Mouse (Mus musculus): ENCODE data around the gene Tspan4. TPM values are rescaled to one million over a fixed set of nuclear protein-coding genes. Genes with fewer than 3 reads are reported as not detected.

Tspan4 gene
- polyA plus RNA-seq, 1 experiment: 95.5 TPM

GRCm38 (mm10) chr7:141438201-141438968 lies 36.7 kb upstream of the Tspan4 start:
- Histone ChIP-seq H3K4me2 (ENCODE audit: low read depth) (no peak overlapping the region), H3K36me3 (ENCODE audit: control insufficient read depth, insufficient read depth) (no peaks in the 10 kb centered on the region), H3K27me3 (ENCODE audit: control insufficient read depth, insufficient read depth, insufficient read length) (no peaks in the 10 kb centered on the region), H3ac (ENCODE audit: control insufficient read depth, insufficient read length) (no peak overlapping the region), H3K4me3 (no peak overlapping the region), H3K79me2 (ENCODE audit: control insufficient read depth, insufficient read depth) (peaks cover 12% of the 10 kb centered on the region)
- TF ChIP-seq CEBPB (IDR thresholded peaks at IDR 0.05; ENCODE audit: insufficient read depth, poor library complexity, severe bottlenecking): no peak
- TF ChIP-seq MYOG (IDR thresholded peaks at IDR 0.05; ENCODE audit: control insufficient read depth in 1 of 3, insufficient read depth in 1 of 3, insufficient read length in 2 of 3, low read depth in 2 of 3): no peak
- no peak for TF ChIP-seq USF1 (IDR thresholded peaks at IDR 0.05; ENCODE audit: low read depth)
- no peak for TF ChIP-seq MYOD1 (IDR thresholded peaks at IDR 0.05; ENCODE audit: control insufficient read depth in 1 of 3, insufficient read length in 2 of 3, low read depth in 2 of 3)
- no peak for TF ChIP-seq E2F4 (IDR thresholded peaks at IDR 0.05; ENCODE audit: insufficient read depth)
- TF ChIP-seq TCF3 (IDR thresholded peaks at IDR 0.05; ENCODE audit: insufficient read length, low read depth): no peak
- no peak for TF ChIP-seq MAX (IDR thresholded peaks at IDR 0.05; ENCODE audit: low read depth)
- no peak for TF ChIP-seq POLR2AphosphoS2 (IDR thresholded peaks at IDR 0.05; ENCODE audit: insufficient read length, low read depth)
- TF ChIP-seq TCF12 (IDR thresholded peaks at IDR 0.05; ENCODE audit: insufficient read depth, poor library complexity, severe bottlenecking): no peak
- no peak for TF ChIP-seq REST (IDR thresholded peaks at IDR 0.05; ENCODE audit: insufficient read depth, insufficient read length)
- no peak for TF ChIP-seq SRF (IDR thresholded peaks at IDR 0.05; ENCODE audit: control insufficient read depth, insufficient read length, low read depth)
- TF ChIP-seq POLR2A (IDR thresholded peaks at IDR 0.05; ENCODE audit: insufficient read length, low read depth): no peak

DNA sequence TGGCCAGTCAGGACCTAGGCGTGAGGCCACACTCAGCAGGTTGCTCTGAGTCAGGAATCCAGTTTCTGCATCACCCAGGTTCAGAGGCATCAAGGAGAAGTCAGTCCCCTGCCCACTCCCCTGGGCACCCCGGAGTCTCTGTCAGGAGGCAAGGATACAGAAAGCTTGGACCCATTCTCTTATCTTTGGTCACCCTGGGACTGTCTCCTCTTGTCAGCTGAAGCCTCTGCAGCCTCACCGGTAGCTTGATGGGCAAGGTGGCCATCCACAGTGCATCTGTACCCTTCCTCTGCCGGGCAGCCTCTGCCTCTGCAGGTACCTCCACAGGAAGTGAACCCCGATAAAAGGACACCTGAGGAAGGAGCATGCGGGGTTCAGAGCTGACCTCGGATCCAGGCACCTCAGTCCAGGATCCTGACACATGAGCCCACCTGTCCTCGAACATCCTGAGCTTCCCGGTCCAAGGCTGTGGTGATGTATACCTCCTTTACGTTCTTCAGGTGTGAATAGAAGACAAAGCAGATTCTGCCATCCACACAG lies 35.8 kb upstream of the Tspan4 start:
- Histone ChIP-seq H3ac (ENCODE audit: control insufficient read depth, insufficient read length) (no peak overlapping the region), H3K79me2 (ENCODE audit: control insufficient read depth, insufficient read depth) (peaks cover 12% of the 10 kb centered on the region), H3K4me2 (ENCODE audit: low read depth) (no peak overlapping the region), H3K36me3 (ENCODE audit: control insufficient read depth, insufficient read depth) (no peaks in the 10 kb centered on the region), H3K27me3 (ENCODE audit: control insufficient read depth, insufficient read depth, insufficient read length) (no peaks in the 10 kb centered on the region), H3K4me3 (no peak overlapping the region)
- TF ChIP-seq TCF3 (IDR thresholded peaks at IDR 0.05; ENCODE audit: insufficient read length, low read depth) (no peak), E2F4 (IDR thresholded peaks at IDR 0.05; ENCODE audit: insufficient read depth) (no peak), MYOD1 (IDR thresholded peaks at IDR 0.05; ENCODE audit: control insufficient read depth in 1 of 3, insufficient read length in 2 of 3, low read depth in 2 of 3) (no peak), POLR2AphosphoS2 (IDR thresholded peaks at IDR 0.05; ENCODE audit: insufficient read length, low read depth) (no peak), USF1 (IDR thresholded peaks at IDR 0.05; ENCODE audit: low read depth) (no peak), POLR2A (IDR thresholded peaks at IDR 0.05; ENCODE audit: insufficient read length, low read depth) (no peak), MAX (IDR thresholded peaks at IDR 0.05; ENCODE audit: low read depth) (no peak), MYOG (IDR thresholded peaks at IDR 0.05; ENCODE audit: control insufficient read depth in 1 of 3, insufficient read depth in 1 of 3, insufficient read length in 2 of 3, low read depth in 2 of 3) (no peak), TCF12 (IDR thresholded peaks at IDR 0.05; ENCODE audit: insufficient read depth, poor library complexity, severe bottlenecking) (no peak), CEBPB (IDR thresholded peaks at IDR 0.05; ENCODE audit: insufficient read depth, poor library complexity, severe bottlenecking) (no peak), SRF (IDR thresholded peaks at IDR 0.05; ENCODE audit: control insufficient read depth, insufficient read length, low read depth) (no peak), REST (IDR thresholded peaks at IDR 0.05; ENCODE audit: insufficient read depth, insufficient read length) (no peak)

DNA sequence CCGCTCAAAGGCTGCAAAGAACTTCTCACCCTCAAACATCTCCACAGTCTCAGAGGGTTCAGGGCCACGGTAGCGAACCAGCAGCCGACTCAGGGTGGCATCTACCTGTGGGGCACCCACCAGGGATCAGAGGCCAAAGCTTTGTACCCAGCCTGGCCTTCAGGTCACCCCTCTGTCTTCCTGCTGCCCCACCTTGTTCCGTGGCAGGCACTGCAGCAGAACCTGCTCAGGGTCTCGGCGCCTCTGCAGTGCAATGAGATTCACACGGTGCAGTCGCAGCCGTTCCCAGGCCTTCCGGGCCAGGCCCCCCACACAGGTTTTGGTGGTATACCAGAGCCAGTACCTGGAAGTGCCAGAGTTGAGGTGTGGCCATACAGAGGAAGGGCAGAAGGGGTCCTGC lies 35.2 kb upstream of the Tspan4 start:
- H3K4me2 ChIP-seq (ENCODE audit: low read depth): no peak overlapping the region
- no peak overlapping the region for H3ac ChIP-seq (ENCODE audit: control insufficient read depth, insufficient read length)
- H3K27me3 ChIP-seq (ENCODE audit: control insufficient read depth, insufficient read depth, insufficient read length): no peaks in the 10 kb centered on the region
- no peak overlapping the region for H3K4me3 ChIP-seq
- no peaks in the 10 kb centered on the region for H3K36me3 ChIP-seq (ENCODE audit: control insufficient read depth, insufficient read depth)
- TF ChIP-seq TCF3 (IDR thresholded peaks at IDR 0.05; ENCODE audit: insufficient read length, low read depth): no peak
- no peak for TF ChIP-seq E2F4 (IDR thresholded peaks at IDR 0.05; ENCODE audit: insufficient read depth)
- TF ChIP-seq MYOG (IDR thresholded peaks at IDR 0.05; ENCODE audit: control insufficient read depth in 1 of 3, insufficient read depth in 1 of 3, insufficient read length in 2 of 3, low read depth in 2 of 3): no peak
- TF ChIP-seq TCF12 (IDR thresholded peaks at IDR 0.05; ENCODE audit: insufficient read depth, poor library complexity, severe bottlenecking): no peak
- TF ChIP-seq POLR2AphosphoS2 (IDR thresholded peaks at IDR 0.05; ENCODE audit: insufficient read length, low read depth): no peak
- no peak for TF ChIP-seq MAX (IDR thresholded peaks at IDR 0.05; ENCODE audit: low read depth)
- TF ChIP-seq CEBPB (IDR thresholded peaks at IDR 0.05; ENCODE audit: insufficient read depth, poor library complexity, severe bottlenecking): no peak
- peaks cover 10% of the 10 kb centered on the region for H3K79me2 ChIP-seq (ENCODE audit: control insufficient read depth, insufficient read depth)

- H3K36me3 ChIP-seq (ENCODE audit: control insufficient read depth, insufficient read depth): no peaks in the 10 kb centered on the region
- peaks cover 6% of the 10 kb centered on the region for H3K79me2 ChIP-seq (ENCODE audit: control insufficient read depth, insufficient read depth)
- no peak overlapping the region for H3K4me3 ChIP-seq
- TF ChIP-seq TCF3 (IDR thresholded peaks at IDR 0.05; ENCODE audit: insufficient read length, low read depth) (no peak), CEBPB (IDR thresholded peaks at IDR 0.05; ENCODE audit: insufficient read depth, poor library complexity, severe bottlenecking) (no peak), E2F4 (IDR thresholded peaks at IDR 0.05; ENCODE audit: insufficient read depth) (no peak), POLR2A (IDR thresholded peaks at IDR 0.05; ENCODE audit: insufficient read length, low read depth) (no peak), SRF (IDR thresholded peaks at IDR 0.05; ENCODE audit: control insufficient read depth, insufficient read length, low read depth) (no peak), MAX (IDR thresholded peaks at IDR 0.05; ENCODE audit: low read depth) (no peak), MYOG (IDR thresholded peaks at IDR 0.05; ENCODE audit: control insufficient read depth in 1 of 3, insufficient read depth in 1 of 3, insufficient read length in 2 of 3, low read depth in 2 of 3) (no peak), USF1 (IDR thresholded peaks at IDR 0.05; ENCODE audit: low read depth) (no peak), MYOD1 (IDR thresholded peaks at IDR 0.05; ENCODE audit: control insufficient read depth in 1 of 3, insufficient read length in 2 of 3, low read depth in 2 of 3) (no peak), POLR2AphosphoS2 (IDR thresholded peaks at IDR 0.05; ENCODE audit: insufficient read length, low read depth) (no peak), REST (IDR thresholded peaks at IDR 0.05; ENCODE audit: insufficient read depth, insufficient read length) (no peak), TCF12 (IDR thresholded peaks at IDR 0.05; ENCODE audit: insufficient read depth, poor library complexity, severe bottlenecking) (no peak)
- no peak overlapping the region for H3K4me2 ChIP-seq (ENCODE audit: low read depth)
- no peak overlapping the region for H3ac ChIP-seq (ENCODE audit: control insufficient read depth, insufficient read length)
- H3K27me3 ChIP-seq (ENCODE audit: control insufficient read depth, insufficient read depth, insufficient read length): no peaks in the 10 kb centered on the region
Observed at GRCm38 (mm10) chr7:141440613-141441012, 34.4 kb upstream of the Tspan4 start.

All from myocyte (in vitro differentiated cells).